Mouse (Mus musculus) thymus, postnatal 25 days (tissue): Measurements from ENCODE around the gene Hectd1.

ENCODE experiments used
- DNase-seq: peaks from one replicate; pipeline ENCODE4 v3.0.0; 2022

The Hectd1 gene

GRCm38 (mm10) chr12:51699623-51700393 lies 129.5 kb downstream of the Hectd1 start:
- no peak for DNase-seq

GRCm38 (mm10) chr12:51696157-51696556 lies 133.2 kb downstream of the Hectd1 start:
- no peak for DNase-seq

- DNase-seq, result no peak
These were observed 134.4 kb downstream of the Hectd1 start for GRCm38 (mm10) chr12:51694966-51695365.

GRCm38 (mm10) chr12:51694096-51694495 lies 135.2 kb downstream of the Hectd1 start:
- DNase-seq, result no peak
